Mouse (Mus musculus): ENCODE data around the gene Hist1h2ac.

The Hist1h2ac gene

GRCm38 (mm10) chr13:23702220-23702619, 18.5 kb upstream of the Hist1h2ac start:
- Histone ChIP-seq H3K9me3 (ENCODE audit: low read length) (no peaks in the 10 kb centered on the region), H3K4me3 (replicated peaks; ENCODE audit: low read length) (no peak overlapping the region), H3K4me1 (replicated peaks; ENCODE audit: low read depth, low read length) (peaks cover 13% of the 10 kb centered on the region), H3K27me3 (ENCODE audit: insufficient read depth, low read length) (peaks cover 8% of the 10 kb centered on the region; the same call in 1 of the 2 replicates), H3K36me3 (ENCODE audit: insufficient read depth, low read length) (no peaks in the 10 kb centered on the region)
- TF ChIP-seq CTCF (conservative IDR thresholded peaks at IDR 0.05; ENCODE audit: low read length) (no peak), NANOG (IDR thresholded peaks at IDR 0.05; ENCODE audit: borderline replicate concordance, low read length) (no peak), POU5F1 (IDR thresholded peaks at IDR 0.05; ENCODE audit: borderline replicate concordance, low read length) (no peak)

GRCm38 (mm10) chr13:23700786-23701520, 17.2 kb upstream of the Hist1h2ac start:
- TF ChIP-seq NANOG (IDR thresholded peaks at IDR 0.05; ENCODE audit: borderline replicate concordance, low read length) (no peak), CTCF (conservative IDR thresholded peaks at IDR 0.05; ENCODE audit: low read length) (peak; percentile 62)
- Histone ChIP-seq H3K27me3 (ENCODE audit: insufficient read depth, low read length) (no peaks in the 10 kb centered on the region; the same call in 1 of the 2 replicates), H3K36me3 (ENCODE audit: insufficient read depth, low read length) (no peaks in the 10 kb centered on the region), H3K9me3 (ENCODE audit: low read length) (no peaks in the 10 kb centered on the region), H3K4me3 (replicated peaks; ENCODE audit: low read length) (no peak overlapping the region), H3K4me1 (replicated peaks; ENCODE audit: low read depth, low read length) (peaks cover 22% of the 10 kb centered on the region)

- no peak overlapping the region for H3K4me3 ChIP-seq (replicated peaks; ENCODE audit: low read length)
- H3K36me3 ChIP-seq (ENCODE audit: insufficient read depth, low read length), result no peaks in the 10 kb centered on the region
- H3K27me3 ChIP-seq (ENCODE audit: insufficient read depth, low read length), result peaks cover 4% of the 10 kb centered on the region; the same call in 1 of the 2 replicates
- H3K4me1 ChIP-seq (replicated peaks; ENCODE audit: low read depth, low read length), result peaks cover 29% of the 10 kb centered on the region
- H3K9me3 ChIP-seq (ENCODE audit: low read length), result no peaks in the 10 kb centered on the region
- TF ChIP-seq NANOG (IDR thresholded peaks at IDR 0.05; ENCODE audit: borderline replicate concordance, low read length) (no peak), CTCF (conservative IDR thresholded peaks at IDR 0.05; ENCODE audit: low read length) (peak; percentile 20), POU5F1 (IDR thresholded peaks at IDR 0.05; ENCODE audit: borderline replicate concordance, low read length) (no peak)
Observed at GRCm38 (mm10) chr13:23699767-23700166, 16.0 kb upstream of the Hist1h2ac start.

- H3K4me3 ChIP-seq (replicated peaks; ENCODE audit: low read length), result no peak overlapping the region
- H3K9me3 ChIP-seq (ENCODE audit: low read length), result no peaks in the 10 kb centered on the region
- TF ChIP-seq CTCF (conservative IDR thresholded peaks at IDR 0.05; ENCODE audit: low read length) (no peak), POU5F1 (IDR thresholded peaks at IDR 0.05; ENCODE audit: borderline replicate concordance, low read length) (no peak), NANOG (IDR thresholded peaks at IDR 0.05; ENCODE audit: borderline replicate concordance, low read length) (no peak)
- peaks cover 6% of the 10 kb centered on the region; the same call in 1 of the 2 replicates for H3K27me3 ChIP-seq (ENCODE audit: insufficient read depth, low read length)
- no peaks in the 10 kb centered on the region for H3K36me3 ChIP-seq (ENCODE audit: insufficient read depth, low read length)
- H3K4me1 ChIP-seq (replicated peaks; ENCODE audit: low read depth, low read length), result peaks cover 29% of the 10 kb centered on the region
Observed at GRCm38 (mm10) chr13:23698996-23699395, 15.2 kb upstream of the Hist1h2ac start.

GRCm38 (mm10) chr13:23698300-23698693, 14.5 kb upstream of the Hist1h2ac start, which contains the start of gene Hist1h4c:
Gene Hist1h4c, minus strand, starts transcription at chr13:23698454.
- peaks cover 29% of the 10 kb centered on the region for H3K4me1 ChIP-seq (replicated peaks; ENCODE audit: low read depth, low read length)
- no peaks in the 10 kb centered on the region for H3K9me3 ChIP-seq (ENCODE audit: low read length)
- TF ChIP-seq CTCF (conservative IDR thresholded peaks at IDR 0.05; ENCODE audit: low read length) (no peak), POU5F1 (IDR thresholded peaks at IDR 0.05; ENCODE audit: borderline replicate concordance, low read length) (no peak), NANOG (IDR thresholded peaks at IDR 0.05; ENCODE audit: borderline replicate concordance, low read length) (no peak)
- no peaks in the 10 kb centered on the region for H3K36me3 ChIP-seq (ENCODE audit: insufficient read depth, low read length)
- peaks cover 6% of the 10 kb centered on the region; the same call in 1 of the 2 replicates for H3K27me3 ChIP-seq (ENCODE audit: insufficient read depth, low read length)
- peak within 1 kb of the TSS; percentile 68 for H3K4me3 ChIP-seq (replicated peaks; ENCODE audit: low read length)

- Histone ChIP-seq H3K9me3 (ENCODE audit: low read length) (peaks cover 4% of the 10 kb centered on the region), H3K4me3 (replicated peaks; ENCODE audit: low read length) (peak overlapping the region; percentile 68), H3K4me1 (replicated peaks; ENCODE audit: low read depth, low read length) (peaks cover 29% of the 10 kb centered on the region), H3K27me3 (ENCODE audit: insufficient read depth, low read length) (peaks cover 6% of the 10 kb centered on the region; the same call in 1 of the 2 replicates), H3K36me3 (ENCODE audit: insufficient read depth, low read length) (no peaks in the 10 kb centered on the region; the same call in 1 of the 2 replicates)
- TF ChIP-seq CTCF (conservative IDR thresholded peaks at IDR 0.05; ENCODE audit: low read length) (peak; percentile 91), NANOG (IDR thresholded peaks at IDR 0.05; ENCODE audit: borderline replicate concordance, low read length) (no peak)
Observed at GRCm38 (mm10) chr13:23697491-23698299, 13.9 kb upstream of the Hist1h2ac start.

- peak overlapping the region; percentile 45; the same call in 1 of the 2 replicates for H3K4me3 ChIP-seq (replicated peaks; ENCODE audit: low read length)
- H3K9me3 ChIP-seq (ENCODE audit: low read length), result peaks cover 5% of the 10 kb centered on the region
- peaks cover 29% of the 10 kb centered on the region for H3K4me1 ChIP-seq (replicated peaks; ENCODE audit: low read depth, low read length)
- peaks cover 6% of the 10 kb centered on the region; the same call in 1 of the 2 replicates for H3K27me3 ChIP-seq (ENCODE audit: insufficient read depth, low read length)
- no peak for TF ChIP-seq CTCF (conservative IDR thresholded peaks at IDR 0.05; ENCODE audit: low read length)
- TF ChIP-seq POU5F1 (IDR thresholded peaks at IDR 0.05; ENCODE audit: borderline replicate concordance, low read length), result no peak
- no peak for TF ChIP-seq NANOG (IDR thresholded peaks at IDR 0.05; ENCODE audit: borderline replicate concordance, low read length)
- H3K36me3 ChIP-seq (ENCODE audit: insufficient read depth, low read length), result no peaks in the 10 kb centered on the region; the same call in 1 of the 2 replicates
Observed at GRCm38 (mm10) chr13:23696061-23696474, 12.3 kb upstream of the Hist1h2ac start.

GRCm38 (mm10) chr13:23695514-23695913, 11.8 kb upstream of the Hist1h2ac start, which contains the start of gene Hist1h1t:
Gene Hist1h1t, plus strand, starts transcription at chr13:23695814.
- peak within 1 kb of the TSS; percentile 45; the same call in 1 of the 2 replicates for H3K4me3 ChIP-seq (replicated peaks; ENCODE audit: low read length)
- no peaks in the 10 kb centered on the region; the same call in 1 of the 2 replicates for H3K36me3 ChIP-seq (ENCODE audit: insufficient read depth, low read length)
- H3K4me1 ChIP-seq (replicated peaks; ENCODE audit: low read depth, low read length), result peaks cover 29% of the 10 kb centered on the region
- H3K27me3 ChIP-seq (ENCODE audit: insufficient read depth, low read length), result peaks cover 6% of the 10 kb centered on the region; the same call in 1 of the 2 replicates
- TF ChIP-seq POU5F1 (IDR thresholded peaks at IDR 0.05; ENCODE audit: borderline replicate concordance, low read length) (no peak), NANOG (IDR thresholded peaks at IDR 0.05; ENCODE audit: borderline replicate concordance, low read length) (no peak), CTCF (conservative IDR thresholded peaks at IDR 0.05; ENCODE audit: low read length) (no peak)
- peaks cover 5% of the 10 kb centered on the region for H3K9me3 ChIP-seq (ENCODE audit: low read length)

Data from E14TG2a.4 (cell line).